Mouse (Mus musculus): Measurements from ENCODE around the gene Fthl17c.
"Not testable (repeated sequence)": the region's sequence is repeated elsewhere in the genome, so short reads cannot be mapped to it uniquely, and the experiment has no call there.

Gene Fthl17c

GRCm38 (mm10) chrX:8976459-8976858, at the start of gene Fthl17c:
Fthl17c (minus strand) TSS chrX:8976559.
- DNase-seq = not testable (repeated sequence)

GRCm38 (mm10) chrX:9019481-9019880, 43.1 kb upstream of the Fthl17c start:
- DNase-seq = no peak

- DNase-seq = no peak
Measured at GRCm38 (mm10) chrX:9016079-9016478, 39.7 kb upstream of the Fthl17c start.

- not testable (repeated sequence) for DNase-seq
Measured at GRCm38 (mm10) chrX:8986655-8987054, 10.3 kb upstream of the Fthl17c start, which contains the start of gene Fthl17d. Fthl17d (minus strand) TSS chrX:8986755.

- DNase-seq = not testable (repeated sequence)
Measured at GRCm38 (mm10) chrX:8964618-8965017, 11.7 kb downstream of the Fthl17c start.

- DNase-seq = not testable (repeated sequence)
Measured at GRCm38 (mm10) chrX:8962875-8963274, 13.5 kb downstream of the Fthl17c start, which contains the start of gene Fthl17b. Fthl17b (minus strand) TSS chrX:8962975.

GRCm38 (mm10) chrX:8948130-8948805, 28.1 kb downstream of the Fthl17c start:
- DNase-seq = peak; percentile 78

- DNase-seq = no peak
Measured at GRCm38 (mm10) chrX:8944041-8944440, 32.3 kb downstream of the Fthl17c start.

- DNase-seq = no peak
Measured at GRCm38 (mm10) chrX:8927308-8927707, 49.1 kb downstream of the Fthl17c start.

All from right cerebral cortex, postnatal 25 days (tissue).